Mouse (Mus musculus) heart, embryonic 11.5 days (tissue): ENCODE measurements around the gene Tcf7l2. TPM values are rescaled to one million over a fixed set of nuclear protein-coding genes. Genes with fewer than 3 reads are reported as not detected.
A peak's percentile ranks its signal among the peaks of the same experiment; 100 is the strongest.

Source experiments
- ATAC-seq: fragments of 200-750 bp; cut with Nextera tagmentation; replicated peaks from 2 replicates; pipeline ENCODE4 v1.8.0; 2017; ENCODE audit warnings: moderate library complexity; ENCODE audit not compliant: insufficient number of reproducible peaks, low FRiP score, low TSS enrichment
- H3K27ac ChIP-seq: fragments of 300-500 bp; sonication (generic); 2 replicates; pipeline ENCODE4 v1.5.1; 2014; ENCODE audit warnings: mild to moderate bottlenecking, low read depth, low read length
- H3K27me3 ChIP-seq: fragments of 300-500 bp; sonication (generic); 2 replicates; pipeline ENCODE4 v1.6.1; 2014; ENCODE audit warnings: mild to moderate bottlenecking, low read length, mixed read lengths; ENCODE audit not compliant: control insufficient read depth, insufficient read depth
- H3K36me3 ChIP-seq: fragments of 300-500 bp; sonication (generic); 2 replicates; pipeline ENCODE4 v1.6.1; 2014; ENCODE audit warnings: mild to moderate bottlenecking, low read length, moderate library complexity, mixed read lengths; ENCODE audit not compliant: control insufficient read depth, insufficient read depth
- H3K4me1 ChIP-seq: fragments of 300-500 bp; sonication (generic); 2 replicates; pipeline ENCODE4 v1.6.1; 2014; ENCODE audit warnings: low read length; ENCODE audit not compliant: control insufficient read depth, insufficient read depth
- H3K4me2 ChIP-seq: fragments of 300-500 bp; sonication (generic); 2 replicates; pipeline ENCODE4 v1.6.1; 2014; ENCODE audit warnings: mild to moderate bottlenecking, moderate library complexity
- H3K4me3 ChIP-seq: fragments of 300-500 bp; sonication (generic); 2 replicates; pipeline ENCODE4 v1.5.1; 2014; ENCODE audit warnings: low read depth, low read length
- H3K9ac ChIP-seq: fragments of 300-500 bp; sonication (generic); 2 replicates; pipeline ENCODE4 v1.6.1; 2014; ENCODE audit warnings: mild to moderate bottlenecking, low read depth, low read length, moderate library complexity
- H3K9me3 ChIP-seq: fragments of 300-500 bp; sonication (generic); replicated peaks from 2 replicates; pipeline ENCODE4 v1.6.1; 2016; ENCODE audit warnings: low read length; ENCODE audit not compliant: control insufficient read depth
- whole genome bisulfite sequencing: fragments of 180-500 bp; shearing (Covaris S2); extraction: QIAGEN DNeasy Blood & Tissue Kit; methylation state at CpG from one replicate; pipeline ENCODE4 v1.1.7; 2014; ENCODE audit not compliant: insufficient replicate concordance; 5-methylcytosine and 5-hydroxymethylcytosine counted together
- polyA plus RNA-seq: library from polyadenylated mRNA; unstranded; fragments of >200 nt; fragmentation: Nextera tagmentation; extraction: Ambion mirVana; gene quantifications from 2 replicates; pipeline ENCODE4 v1.2.1, GENCODE M21; 2014

The Tcf7l2 gene
- polyA plus RNA-seq, 1 experiment from 2014 or later, result 82.0 TPM

GRCm38 (mm10) chr19:55806434-55807193 lies 65.0 kb downstream of the Tcf7l2 start:
- no peaks in the 10 kb centered on the region for H3K9me3 ChIP-seq
- peaks cover 14% of the 10 kb centered on the region for H3K4me1 ChIP-seq
- no peak overlapping the region for H3K4me3 ChIP-seq
- ATAC-seq, result no peak
- H3K9ac ChIP-seq, result no peak overlapping the region
- no peaks in the 10 kb centered on the region for H3K27me3 ChIP-seq
- 53% methylated on average over 12 of the region's 12 CpGs for WGBS
- no peak overlapping the region for H3K4me2 ChIP-seq
- H3K36me3 ChIP-seq, result no peaks in the 10 kb centered on the region
- H3K27ac ChIP-seq, result no peak overlapping the region

- Histone ChIP-seq H3K4me1 (peaks cover 14% of the 10 kb centered on the region), H3K36me3 (no peaks in the 10 kb centered on the region), H3K9ac (no peak overlapping the region), H3K27ac (no peak overlapping the region), H3K4me2 (no peak overlapping the region), H3K9me3 (no peaks in the 10 kb centered on the region), H3K4me3 (no peak overlapping the region), H3K27me3 (no peaks in the 10 kb centered on the region)
- 35% methylated on average over 20 of the region's 20 CpGs for WGBS
- ATAC-seq, result no peak
These were observed 65.8 kb downstream of the Tcf7l2 start for GRCm38 (mm10) chr19:55807194-55808053.

GRCm38 (mm10) chr19:55808304-55808703 lies 66.7 kb downstream of the Tcf7l2 start:
- 67% methylated on average over 2 of the region's 2 CpGs for WGBS
- Histone ChIP-seq H3K9me3 (no peaks in the 10 kb centered on the region), H3K4me3 (no peak overlapping the region), H3K9ac (no peak overlapping the region), H3K4me2 (no peak overlapping the region), H3K4me1 (peaks cover 17% of the 10 kb centered on the region), H3K36me3 (no peaks in the 10 kb centered on the region), H3K27ac (no peak overlapping the region), H3K27me3 (no peaks in the 10 kb centered on the region)
- ATAC-seq, result no peak

- 92% methylated on average over 4 of the region's 4 CpGs for WGBS
- H3K9me3 ChIP-seq, result no peaks in the 10 kb centered on the region
- H3K4me2 ChIP-seq, result no peak overlapping the region
- H3K9ac ChIP-seq, result no peak overlapping the region
- H3K4me3 ChIP-seq, result no peak overlapping the region
- H3K36me3 ChIP-seq, result no peaks in the 10 kb centered on the region
- no peak for ATAC-seq
- H3K27ac ChIP-seq, result no peak overlapping the region
- H3K27me3 ChIP-seq, result no peaks in the 10 kb centered on the region
- H3K4me1 ChIP-seq, result peaks cover 27% of the 10 kb centered on the region
These were observed 67.9 kb downstream of the Tcf7l2 start for GRCm38 (mm10) chr19:55809539-55809938.

- Histone ChIP-seq H3K27ac (no peak overlapping the region), H3K9ac (no peak overlapping the region), H3K27me3 (no peaks in the 10 kb centered on the region), H3K9me3 (no peaks in the 10 kb centered on the region), H3K4me1 (peaks cover 24% of the 10 kb centered on the region), H3K36me3 (no peaks in the 10 kb centered on the region), H3K4me2 (no peak overlapping the region), H3K4me3 (no peak overlapping the region)
- ATAC-seq, result no peak
These were observed 70.6 kb downstream of the Tcf7l2 start for GRCm38 (mm10) chr19:55812236-55812635.

GRCm38 (mm10) chr19:55815010-55815790 lies 73.6 kb downstream of the Tcf7l2 start:
- H3K27me3 ChIP-seq, result no peaks in the 10 kb centered on the region
- ATAC-seq, result no peak
- no peak overlapping the region for H3K9ac ChIP-seq
- H3K36me3 ChIP-seq, result no peaks in the 10 kb centered on the region
- 0 out of 2 replicates have a peak overlapping the region, but pooled peaks have one; percentile 14 for H3K4me2 ChIP-seq
- H3K4me3 ChIP-seq, result no peak overlapping the region
- H3K9me3 ChIP-seq, result no peaks in the 10 kb centered on the region
- peaks cover 19% of the 10 kb centered on the region for H3K4me1 ChIP-seq
- WGBS, result 66% methylated on average over 15 of the region's 15 CpGs
- no peak overlapping the region for H3K27ac ChIP-seq

GRCm38 (mm10) chr19:55816974-55817373 lies 75.4 kb downstream of the Tcf7l2 start:
- WGBS, result 85% methylated on average over 7 of the region's 7 CpGs
- Histone ChIP-seq H3K36me3 (0 out of 2 replicates have a peak, but pooled peaks cover 3% of the 10 kb centered on the region), H3K4me1 (peaks cover 19% of the 10 kb centered on the region)

GRCm38 (mm10) chr19:55820202-55820601 lies 78.6 kb downstream of the Tcf7l2 start:
- Histone ChIP-seq H3K4me3 (no peak overlapping the region), H3K9ac (no peak overlapping the region), H3K27me3 (no peaks in the 10 kb centered on the region), H3K4me1 (peaks cover 8% of the 10 kb centered on the region), H3K4me2 (no peak overlapping the region), H3K27ac (no peak overlapping the region), H3K36me3 (0 out of 2 replicates have a peak, but pooled peaks cover 3% of the 10 kb centered on the region), H3K9me3 (no peaks in the 10 kb centered on the region)
- WGBS, result 84% methylated on average over 7 of the region's 7 CpGs
- ATAC-seq, result no peak

More at GRCm38 (mm10) chr19:55816974-55817373, 75.4 kb downstream of the Tcf7l2 start:
- Histone ChIP-seq H3K27me3 (no peaks in the 10 kb centered on the region), H3K27ac (no peak overlapping the region), H3K9ac (no peak overlapping the region), H3K4me2 (no peak overlapping the region), H3K9me3 (no peaks in the 10 kb centered on the region), H3K4me3 (no peak overlapping the region)
- no peak for ATAC-seq
